Mouse (Mus musculus) cerebellum, adult 8-10 months (tissue): ENCODE results near the gene Ccl4.
A peak's percentile ranks its signal among the peaks of the same experiment; 100 is the strongest.

Experiments used
- DNase-seq: peaks from one replicate; pipeline ENCODE4 v3.0.0; 2022

Gene Ccl4

DNA sequence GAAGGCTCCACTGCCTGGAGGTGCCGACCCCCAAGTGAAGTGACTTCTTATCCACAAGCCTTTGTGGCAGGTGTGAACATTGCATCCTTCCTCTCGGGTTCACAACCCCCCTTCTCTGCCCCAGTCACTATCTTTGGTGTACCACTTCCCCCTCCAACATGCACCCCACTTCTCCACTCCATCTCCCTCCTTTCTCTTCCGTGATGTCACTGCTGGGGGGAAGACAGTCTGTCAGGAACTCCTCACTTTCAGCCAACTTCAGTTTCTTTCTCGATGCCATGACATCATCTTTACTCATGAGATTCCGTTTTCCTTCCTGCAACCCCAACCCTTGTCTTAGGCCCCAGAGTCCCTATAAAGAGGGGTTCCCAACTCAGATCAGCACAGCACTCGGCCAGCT lies at the start of gene Ccl4:
Gene Ccl4 (plus strand): TSS at position 381 of the 400 bp plus-strand sequence.
- no peak for DNase-seq

GRCm38 (mm10) chr11:83616586-83616985 lies 45.8 kb upstream of the Ccl4 start:
- no peak for DNase-seq

DNA sequence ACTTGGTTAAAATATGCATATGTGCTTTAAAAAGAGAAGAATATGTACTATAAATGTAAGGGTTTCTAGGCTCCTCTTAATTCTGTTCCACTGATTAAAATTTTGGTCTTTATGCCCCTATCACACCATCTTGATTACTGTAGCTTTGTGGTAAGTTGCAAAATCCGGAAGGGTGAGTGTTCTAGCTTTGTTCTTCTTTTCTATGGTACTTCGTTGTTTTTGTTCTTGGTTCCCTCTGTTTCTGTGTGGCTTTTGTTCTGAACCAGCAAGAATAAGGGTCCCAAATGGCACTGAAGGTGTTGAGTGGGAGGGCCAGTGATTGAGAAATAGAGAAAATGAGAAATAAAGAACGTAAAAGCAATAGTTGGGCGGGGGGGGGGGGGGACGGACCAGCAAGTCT lies 44.1 kb upstream of the Ccl4 start:
- DNase-seq, result no peak

DNA sequence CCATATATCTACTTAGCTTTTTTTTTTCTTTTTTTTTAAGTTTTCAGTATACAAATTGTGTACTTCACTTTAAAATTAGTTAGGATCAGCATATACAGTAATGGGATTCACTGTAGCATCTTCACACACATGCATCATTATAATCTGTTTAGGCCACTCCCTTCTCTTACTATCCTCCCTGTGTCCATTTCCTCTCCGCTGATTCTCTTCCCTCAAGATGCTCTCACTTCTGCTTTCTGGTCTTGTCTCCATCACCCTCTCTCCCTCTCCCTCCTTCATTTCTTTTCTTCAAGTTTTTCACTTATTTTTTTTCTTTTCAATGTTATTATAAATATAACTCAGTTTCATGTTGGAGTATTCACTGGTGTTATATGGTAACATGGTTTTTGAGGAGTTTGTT lies 43.3 kb upstream of the Ccl4 start:
- no peak for DNase-seq

DNA sequence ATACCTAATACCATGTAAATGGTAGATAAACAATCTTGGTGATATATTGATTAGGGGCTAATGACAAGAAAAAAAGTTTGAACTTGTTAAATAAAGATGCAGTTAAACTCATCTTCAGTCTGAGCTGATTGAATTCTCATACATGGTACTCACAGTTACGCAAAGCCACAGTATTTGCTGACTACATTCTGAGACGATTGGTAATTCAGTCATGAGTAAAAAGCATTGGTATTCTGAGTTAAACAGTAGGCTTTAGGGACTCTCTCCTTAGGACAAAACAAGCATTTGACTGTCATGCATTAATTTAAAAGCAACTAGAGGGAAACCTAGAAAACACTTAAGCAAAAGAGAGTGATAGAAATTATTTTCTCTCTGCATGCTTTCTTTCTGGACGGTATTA lies 38.8 kb upstream of the Ccl4 start:
- DNase-seq, result no peak

DNA sequence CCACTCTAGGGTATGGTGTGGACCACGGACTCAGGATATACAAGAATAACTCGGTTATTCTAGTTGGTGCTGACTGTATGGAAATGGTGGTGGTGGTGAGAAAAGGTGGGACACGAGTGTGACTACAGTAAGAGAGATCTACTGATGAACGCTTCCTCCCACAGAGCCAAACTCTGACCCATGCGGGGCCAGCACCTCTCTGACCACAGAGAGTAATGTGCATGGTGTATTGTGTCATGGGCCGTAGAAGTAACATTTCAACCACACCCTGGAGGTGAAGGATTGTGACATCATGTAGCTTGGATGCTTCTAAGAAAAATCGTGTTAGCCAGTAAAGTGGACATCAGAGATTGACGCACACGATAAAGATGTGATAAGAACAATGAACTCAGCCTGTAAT lies 33.6 kb upstream of the Ccl4 start:
- no peak for DNase-seq

DNA sequence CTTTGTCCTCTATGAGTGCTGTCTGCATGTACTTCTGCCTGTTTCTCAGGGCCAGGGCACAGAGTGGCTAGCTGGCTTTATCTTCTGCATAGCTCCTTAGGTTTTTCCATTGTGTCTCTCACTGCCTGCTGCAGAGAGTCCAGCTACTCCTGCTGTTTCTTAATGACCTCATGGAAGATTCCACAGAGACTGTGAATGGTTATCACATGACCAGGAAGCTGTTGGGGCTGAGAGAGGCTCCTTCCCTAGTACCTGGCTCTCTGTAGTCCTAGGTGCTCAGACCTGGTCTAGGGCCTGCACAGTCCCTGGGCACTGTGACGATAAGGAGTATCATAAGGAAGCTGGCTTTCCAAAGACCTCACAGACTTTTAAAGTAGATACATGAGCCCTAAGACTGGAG lies 31.8 kb upstream of the Ccl4 start:
- no peak for DNase-seq

GRCm38 (mm10) chr11:83631065-83631464 lies 31.3 kb upstream of the Ccl4 start:
- no peak for DNase-seq

- DNase-seq, result no peak
Observed at GRCm38 (mm10) chr11:83632744-83633143, 29.6 kb upstream of the Ccl4 start.

DNA sequence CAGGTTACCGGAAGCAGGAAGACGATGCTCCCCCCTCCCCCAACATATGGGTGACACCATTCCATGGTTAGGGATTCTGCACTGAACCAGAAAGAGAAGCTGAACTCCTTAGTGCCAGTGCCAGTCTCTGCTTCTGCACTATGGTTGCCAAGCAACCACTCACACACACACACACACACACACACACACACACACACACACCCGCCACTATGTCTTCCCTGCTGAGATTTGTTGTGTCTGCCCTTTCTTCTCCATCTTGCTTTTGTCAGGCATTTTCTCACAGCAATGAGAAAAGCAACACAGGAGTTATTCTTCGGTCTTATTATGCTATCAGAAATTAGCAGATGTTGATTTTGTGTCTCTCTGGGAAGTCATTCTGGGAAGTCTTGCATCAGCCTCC lies 28.0 kb upstream of the Ccl4 start:
- DNase-seq, result no peak

DNA sequence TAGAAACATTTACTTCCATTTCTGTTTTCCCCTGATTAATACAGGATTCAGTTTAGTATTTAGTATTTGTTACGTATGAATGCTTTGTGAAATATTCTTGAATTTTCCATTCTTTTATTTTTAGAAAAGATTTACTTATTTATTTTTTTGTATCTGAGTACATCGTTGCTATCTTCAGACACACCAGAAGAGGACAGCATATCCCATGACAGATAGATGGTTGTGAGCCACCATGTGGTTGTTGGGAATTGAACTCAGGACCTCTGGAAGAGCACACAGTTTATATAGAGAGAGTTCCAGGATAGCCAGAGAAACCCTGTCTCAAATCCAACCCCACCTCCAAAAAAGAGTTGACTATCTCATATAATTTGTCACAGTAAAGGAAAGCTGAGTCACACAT lies 27.5 kb upstream of the Ccl4 start:
- no peak for DNase-seq

- DNase-seq, result no peak
Observed at GRCm38 (mm10) chr11:83636742-83637235, 25.6 kb upstream of the Ccl4 start.

DNA sequence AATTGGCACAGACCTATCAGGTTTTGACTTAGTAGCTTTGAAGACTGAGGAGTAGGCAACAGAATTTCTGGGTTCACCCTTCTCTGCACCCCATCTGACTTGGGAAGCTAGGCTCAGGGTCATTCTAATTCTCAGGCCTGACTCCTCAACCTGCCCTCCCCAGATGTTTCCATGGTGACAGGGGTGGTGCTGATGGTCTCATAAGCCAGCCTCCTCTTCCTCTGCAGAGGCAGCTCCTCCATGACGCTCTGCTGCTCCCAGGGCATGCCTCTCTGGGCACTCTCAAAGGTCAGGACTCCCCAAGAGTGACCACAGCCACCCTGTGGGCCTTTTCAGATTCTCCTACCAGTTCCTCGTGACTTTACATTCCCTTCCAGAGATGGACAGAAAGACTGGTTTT lies 23.4 kb upstream of the Ccl4 start:
- DNase-seq, result no peak

DNA sequence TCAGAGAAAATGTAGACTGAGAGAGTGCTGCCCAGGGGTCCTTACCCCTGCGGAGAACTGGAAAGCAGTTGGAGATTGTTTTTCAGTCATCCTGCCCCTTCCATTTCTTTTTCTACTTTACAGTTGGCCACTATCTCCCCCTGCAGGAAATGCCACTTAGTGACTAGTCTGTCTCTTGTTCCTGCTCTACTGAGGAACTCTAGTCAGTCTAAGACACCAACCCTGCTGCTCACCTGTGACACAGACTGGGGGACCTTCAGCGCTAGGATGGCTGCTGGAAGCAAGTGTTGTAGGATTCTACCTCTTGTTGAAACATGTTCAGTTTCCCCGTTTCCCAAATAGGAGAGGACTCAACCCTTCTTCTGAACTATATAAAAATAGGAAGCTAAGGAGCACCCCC lies 22.9 kb upstream of the Ccl4 start:
- no peak for DNase-seq

DNA sequence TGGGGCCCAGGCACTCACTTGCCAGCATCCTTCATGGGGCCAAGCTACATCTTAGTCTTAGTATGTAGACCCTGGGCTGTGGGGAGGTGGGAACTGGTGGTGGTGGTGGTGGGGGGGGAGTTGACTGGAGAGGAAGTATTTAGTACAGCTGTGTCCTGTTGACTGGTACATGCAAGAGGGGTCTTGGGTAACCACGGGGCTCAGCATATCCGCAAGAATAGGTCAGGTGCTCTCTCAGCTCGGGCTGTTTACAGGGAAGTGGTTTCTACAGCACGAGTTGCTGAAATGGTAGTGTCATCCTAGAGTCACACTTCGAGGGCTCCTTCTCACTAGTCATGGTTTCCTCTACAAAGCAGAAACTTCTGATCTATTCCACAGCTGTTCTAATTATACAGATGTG lies 22.2 kb upstream of the Ccl4 start:
- DNase-seq, result no peak

DNA sequence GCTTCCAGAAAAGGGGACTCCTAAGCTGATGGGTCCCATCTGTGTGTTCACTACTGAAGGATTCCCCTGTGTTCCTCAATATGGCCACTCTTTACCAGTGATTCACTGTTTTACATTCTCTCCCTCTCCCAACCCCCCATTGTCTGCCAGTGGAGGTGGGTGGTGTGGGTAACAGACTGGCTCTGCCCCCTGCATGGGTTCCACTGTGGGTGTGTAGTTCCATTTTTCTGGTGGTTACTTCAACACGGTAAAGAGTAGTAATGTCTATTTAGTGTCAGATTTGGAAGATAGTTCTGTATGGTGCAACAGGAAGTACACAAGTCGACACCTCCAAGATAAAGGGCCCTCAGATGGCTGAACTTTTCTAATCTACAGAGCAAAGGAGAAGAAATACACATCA lies 21.2 kb upstream of the Ccl4 start:
- no peak for DNase-seq

GRCm38 (mm10) chr11:83645521-83645920 lies 16.9 kb upstream of the Ccl4 start, which contains the start of gene Rpl9-ps1:
Rpl9-ps1 (minus strand) TSS chr11:83645621.
- DNase-seq, result no peak

- no peak for DNase-seq
Observed at GRCm38 (mm10) chr11:83646356-83647149, 15.8 kb upstream of the Ccl4 start.

DNA sequence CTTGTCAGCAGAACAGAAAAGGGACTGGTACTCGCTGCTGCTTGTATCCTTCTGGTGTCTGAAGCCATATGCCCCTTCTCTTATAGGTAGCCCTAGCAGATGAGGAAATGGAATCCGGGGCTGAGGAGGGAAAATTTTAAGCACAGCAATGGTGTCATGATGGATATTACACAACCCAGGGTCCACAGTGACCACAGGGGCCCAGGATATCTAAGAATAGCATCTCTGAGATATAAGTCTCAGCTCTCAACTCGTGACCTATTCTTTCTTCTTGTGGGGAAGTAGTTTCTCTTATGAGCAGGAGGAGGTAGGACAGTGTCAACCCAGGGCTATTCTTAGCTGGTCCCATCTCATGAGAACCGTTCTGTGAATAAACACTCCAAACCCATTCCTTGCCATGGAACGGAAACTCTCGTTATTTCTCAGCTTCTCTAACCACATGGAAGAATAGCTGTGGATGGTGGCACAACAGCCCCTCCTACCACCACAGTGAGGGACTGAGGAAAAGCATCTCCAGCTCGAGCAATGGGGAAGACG lies 13.0 kb upstream of the Ccl4 start, which contains the start of gene Ccl3:
Gene Ccl3 (minus strand): TSS at position 51 of the 537 bp plus-strand sequence.
- no peak for DNase-seq

DNA sequence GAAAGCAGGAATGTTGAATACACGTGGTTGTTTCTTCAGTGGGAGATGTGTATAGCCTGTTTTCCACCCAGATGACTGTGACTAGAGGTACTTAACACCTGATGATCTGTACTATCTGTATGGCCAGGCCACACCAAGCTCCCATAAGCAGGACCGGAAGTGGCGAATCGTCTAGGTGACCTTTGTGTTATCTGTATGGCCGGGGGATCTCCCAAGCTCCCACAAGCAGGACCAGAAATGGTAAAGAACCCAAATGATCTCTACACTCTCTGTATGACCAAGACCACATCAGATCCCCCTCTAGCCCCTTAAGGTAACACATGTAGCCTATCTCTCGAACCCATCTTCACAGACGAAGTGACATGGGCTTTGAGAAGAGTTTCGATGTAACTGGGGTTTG lies 7.8 kb upstream of the Ccl4 start:
- no peak for DNase-seq

DNA sequence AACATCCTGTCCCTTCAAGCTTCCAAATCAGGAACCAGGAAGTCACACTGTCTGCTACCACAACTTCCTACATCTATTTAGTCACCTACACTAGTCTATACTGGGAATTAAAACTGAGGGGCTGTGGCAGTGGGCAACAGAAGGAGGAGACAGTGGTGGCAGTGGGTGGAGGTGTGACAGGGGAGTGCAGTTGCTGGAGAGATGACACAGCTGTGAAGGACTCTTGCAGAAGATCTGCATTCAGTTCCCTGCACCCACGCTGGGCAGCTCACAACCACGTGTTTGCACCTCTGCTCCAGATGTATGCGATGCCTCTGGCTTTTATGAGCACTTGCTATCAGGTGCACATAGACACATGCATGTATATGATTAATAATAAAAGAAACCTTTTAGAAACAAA lies 4.9 kb upstream of the Ccl4 start:
- DNase-seq, result no peak

DNA sequence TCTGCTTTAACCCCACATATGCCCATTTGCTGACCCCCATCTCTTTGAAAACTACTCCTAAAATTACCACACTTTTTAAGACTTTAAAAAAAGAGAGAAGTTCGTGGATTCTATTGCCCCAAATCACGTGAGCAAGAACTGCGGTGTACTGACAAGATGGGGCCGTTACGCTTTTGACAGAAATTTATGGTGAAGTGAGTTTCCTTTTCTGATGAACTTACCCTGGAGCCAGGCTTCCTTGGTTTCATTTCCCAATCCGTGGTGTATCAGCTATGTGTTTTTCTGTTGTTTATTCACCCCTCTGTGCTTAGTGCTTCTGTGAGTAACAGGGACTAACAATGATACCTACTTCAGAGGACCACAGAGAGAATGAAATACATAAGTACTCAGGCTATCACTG lies 3.6 kb upstream of the Ccl4 start:
- DNase-seq, result no peak

DNA sequence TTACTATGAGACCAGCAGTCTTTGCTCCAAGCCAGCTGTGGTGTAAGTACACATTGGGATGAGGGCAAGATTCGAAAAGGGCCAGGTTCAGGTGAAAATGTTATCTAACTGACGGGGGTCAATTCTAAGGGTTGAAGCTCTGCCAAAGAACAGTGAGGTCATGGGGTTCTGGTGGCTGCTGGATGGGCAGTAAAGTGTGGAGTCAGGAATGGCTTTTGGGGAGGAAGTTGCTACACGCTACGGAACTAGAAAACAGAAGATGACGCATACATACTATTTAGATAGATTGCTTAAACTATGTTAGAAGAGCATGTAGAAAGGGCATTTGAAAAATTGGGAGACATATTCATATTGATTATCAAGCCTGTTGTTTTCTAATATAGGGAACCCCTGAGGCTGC lies 1.1 kb downstream of the Ccl4 start:
- no peak for DNase-seq

GRCm38 (mm10) chr11:83671743-83672142 lies 9.4 kb downstream of the Ccl4 start:
- DNase-seq, result peak; percentile 0

DNA sequence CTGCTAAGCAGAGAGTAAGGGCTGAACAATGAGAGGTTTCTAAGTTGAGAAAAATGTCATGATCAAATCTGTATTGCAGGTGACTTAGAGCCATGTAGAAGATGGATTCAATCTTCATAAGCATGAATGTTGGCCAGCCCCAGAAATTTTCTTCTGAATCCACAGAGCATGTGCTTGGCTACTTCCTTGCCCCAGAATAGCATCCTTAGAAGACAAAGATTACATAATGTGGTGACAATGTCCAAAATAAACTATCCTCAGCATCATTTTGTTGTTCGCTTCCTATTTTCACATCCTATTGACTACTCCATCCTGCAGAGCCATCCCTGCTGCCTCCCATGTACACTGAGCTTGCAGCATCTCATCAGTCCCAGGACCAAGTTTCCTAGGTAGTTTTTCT lies 13.3 kb downstream of the Ccl4 start:
- DNase-seq, result no peak
